In the genomic region with DNA sequence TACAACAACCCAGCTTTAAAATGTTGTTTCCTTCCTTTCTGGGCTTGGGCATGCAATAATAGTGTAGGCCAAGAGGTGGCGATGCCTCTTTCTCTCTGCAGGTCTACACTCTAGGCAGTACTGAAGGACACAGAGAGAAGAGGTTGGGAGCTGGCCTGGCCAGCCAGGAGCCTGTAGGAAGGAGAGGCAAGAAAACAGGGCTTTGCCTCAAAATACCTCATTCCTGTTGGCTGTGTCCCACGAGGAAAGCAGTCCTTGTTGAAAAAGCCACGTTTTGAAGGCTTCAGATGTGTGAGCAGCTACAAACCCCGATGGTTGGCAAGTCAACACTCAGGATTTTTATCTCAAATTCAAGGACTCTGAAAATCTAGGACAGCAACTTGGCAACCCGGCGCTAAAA, we compare ENCODE assay signal across 8 mouse cellular contexts.
DNase-seq lines count a peak whose midpoint lies in the region; ATAC-seq lines count a peak whose summit lies in the region.

No protein-coding gene starts in this region.

- no peaks in the 10 kb centered on the region for H3K36me3 ChIP-seq in lung, embryonic 16.5 days (ENCODE audit: control insufficient read depth, insufficient read depth, low read length)
- H3K36me3 ChIP-seq in hindbrain, embryonic 12.5 days, result no peaks in the 10 kb centered on the region

- no peak overlapping the region for H3K9ac ChIP-seq in lung, embryonic 16.5 days (ENCODE audit: low read length)
- no peak overlapping the region for H3K9ac ChIP-seq in hindbrain, embryonic 12.5 days

- 45% methylated on average over 6 of the region's 6 CpGs for WGBS in lung, embryonic 16.5 days
- WGBS in hindbrain, embryonic 12.5 days, result 72% methylated on average over 6 of the region's 6 CpGs

- H3K27me3 ChIP-seq in lung, embryonic 16.5 days (ENCODE audit: control insufficient read depth, insufficient read depth, low read depth, low read length), result no peaks in the 10 kb centered on the region
- H3K27me3 ChIP-seq in hindbrain, embryonic 12.5 days, result peaks cover 5% of the 10 kb centered on the region; the same call in 1 of the 2 replicates

- no peak overlapping the region for H3K4me3 ChIP-seq in lung, embryonic 16.5 days (ENCODE audit: low read length)
- H3K4me3 ChIP-seq in hindbrain, embryonic 12.5 days, result no peak overlapping the region

- peak overlapping the region; percentile 64 for H3K27ac ChIP-seq in lung, embryonic 16.5 days (ENCODE audit: low read length)
- no peak overlapping the region for H3K27ac ChIP-seq in hindbrain, embryonic 12.5 days

- DNase-seq in NIH3T3 (ENCODE audit: low read depth), result peak; percentile 76
- peak; percentile 66 to 75 for DNase-seq in cerebellum, postnatal 14 days
- peak; percentile 55 for DNase-seq in heart, adult 8-10 months (ENCODE audit: low spot score)
- peak; percentile 54 for DNase-seq in layer of hippocampus, adult 11-12 months (ENCODE audit: low spot score)
- DNase-seq in spleen, postnatal 14 days (ENCODE audit: low spot score in 2 of 2), result peak; percentile 25 to 46

- peak; percentile 88 for ATAC-seq in CD4-positive, CD25-positive, alpha-beta regulatory T cell, adult 4 months
- ATAC-seq in lung, embryonic 16.5 days (ENCODE audit: low read depth), result peak; percentile 89
- ATAC-seq in hindbrain, embryonic 12.5 days (ENCODE audit: low FRiP score), result no peak

- peaks cover 7% of the 10 kb centered on the region for H3K4me1 ChIP-seq in lung, embryonic 16.5 days (replicated peaks; ENCODE audit: control insufficient read depth, insufficient read depth, low read length)
- H3K4me1 ChIP-seq in hindbrain, embryonic 12.5 days, result no peaks in the 10 kb centered on the region; the same call in 1 of the 2 replicates

- no peaks in the 10 kb centered on the region for H3K9me3 ChIP-seq in lung, embryonic 16.5 days (ENCODE audit: control insufficient read depth, low read length)
- no peaks in the 10 kb centered on the region for H3K9me3 ChIP-seq in hindbrain, embryonic 12.5 days (replicated peaks)

- H3K4me2 ChIP-seq in lung, embryonic 16.5 days (ENCODE audit: low read depth, low read length), result no peak overlapping the region
- no peak overlapping the region for H3K4me2 ChIP-seq in hindbrain, embryonic 12.5 days (replicated peaks)
